Mouse (Mus musculus): ENCODE measurements around the gene Elavl1. TPM values are rescaled to one million over a fixed set of nuclear protein-coding genes. Genes with fewer than 3 reads are reported as not detected.
A peak's percentile ranks its signal among the peaks of the same experiment; 100 is the strongest.

The Elavl1 gene
- polyA plus RNA-seq, 1 experiment from 2014 or later: 90.9 TPM

DNA sequence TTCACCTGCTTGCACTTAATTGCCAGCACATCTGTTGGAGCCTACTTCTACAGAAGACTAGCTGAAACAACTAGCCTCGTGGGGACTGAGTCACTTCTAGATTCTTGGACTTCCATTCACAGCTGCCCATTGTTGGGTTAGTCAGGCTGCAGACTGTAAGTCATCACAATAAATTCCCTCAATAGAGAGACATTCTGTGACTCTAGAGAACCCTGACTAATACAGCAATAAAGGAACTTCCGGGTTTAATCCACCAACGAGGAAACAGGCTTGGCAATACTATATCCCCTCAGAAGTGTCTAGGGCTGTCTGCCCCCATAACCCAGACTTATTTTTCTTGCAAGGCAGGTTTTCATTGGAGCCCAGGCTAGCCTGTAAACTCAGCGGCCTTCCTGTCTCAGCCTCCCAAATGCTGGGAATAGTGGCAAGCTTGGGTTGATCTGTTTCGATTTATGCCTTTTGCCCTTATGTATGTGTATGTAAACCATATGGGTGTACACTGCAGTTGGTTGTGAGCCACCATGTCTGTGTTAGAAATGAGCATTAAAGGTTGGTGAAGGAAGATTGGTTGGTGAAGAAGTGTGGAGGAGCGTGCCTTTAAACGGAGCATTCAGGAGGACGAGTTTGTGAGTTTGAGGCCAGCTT, 73.0 kb downstream of the Elavl1 start:
- no peaks in the 10 kb centered on the region for H3K9me3 ChIP-seq (ENCODE audit: low read length)
- H3K4me2 ChIP-seq (replicated peaks; ENCODE audit: low read depth, low read length): peak overlapping the region; percentile 86
- TF ChIP-seq EP300 (IDR thresholded peaks at IDR 0.05) (no peak), CTCF (IDR thresholded peaks at IDR 0.05) (no peak)
- 0 out of 2 replicates have a peak, but pooled peaks cover 4% of the 10 kb centered on the region for H3K36me3 ChIP-seq (ENCODE audit: insufficient read depth, low read length)
- H3K27ac ChIP-seq (ENCODE audit: low read length): peak overlapping the region; percentile 74; the same call in 1 of the 2 replicates
- 42% methylated on average over 8 of the region's 8 CpGs for WGBS
- peaks cover 4% of the 10 kb centered on the region; the same call in 1 of the 2 replicates for H3K4me1 ChIP-seq (ENCODE audit: insufficient read depth, low read depth, low read length)
- no peaks in the 10 kb centered on the region for H3K27me3 ChIP-seq (replicated peaks; ENCODE audit: insufficient read depth, low read length)
- ATAC-seq (no peak), DNase-seq (ENCODE audit: low spot score) (no peak)
- H3K4me3 ChIP-seq (ENCODE audit: low read depth, low read length): peak overlapping the region; percentile 85
- peak overlapping the region; percentile 82 for H3K9ac ChIP-seq (replicated peaks; ENCODE audit: low read depth)

DNA sequence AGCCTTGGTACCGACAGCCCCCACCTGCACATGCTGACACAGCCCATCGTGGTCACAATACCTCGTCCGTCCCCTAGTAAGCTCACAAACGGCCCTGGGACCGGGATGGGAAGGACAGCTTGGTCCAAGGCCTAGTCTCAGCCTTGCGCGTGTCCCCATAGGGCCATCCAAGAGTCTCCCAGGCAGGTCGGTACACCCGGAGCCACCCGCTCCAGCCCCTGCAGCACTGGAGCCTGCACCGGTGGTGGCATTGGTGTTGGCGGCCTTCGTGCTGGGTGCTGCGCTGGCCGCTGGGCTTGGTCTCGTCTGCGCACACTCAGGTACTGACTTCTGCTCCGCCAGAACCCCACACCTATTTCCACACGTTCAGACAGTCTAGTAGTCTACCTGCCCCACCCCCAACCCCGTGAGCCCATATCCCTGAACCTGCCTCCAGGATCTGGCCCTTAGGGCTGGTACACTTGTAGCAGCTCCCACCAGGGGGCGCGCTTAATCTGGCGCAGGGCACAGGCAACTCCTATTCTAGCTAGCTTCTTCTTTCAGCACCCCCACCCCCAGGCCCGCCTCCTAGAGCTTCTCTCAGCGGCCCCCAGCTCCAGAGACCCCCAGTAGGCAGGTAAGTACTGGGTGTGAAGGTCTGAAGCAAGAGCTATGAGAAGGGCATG, 74.8 kb downstream of the Elavl1 start:
- peaks cover 4% of the 10 kb centered on the region; the same call in 1 of the 2 replicates for H3K4me1 ChIP-seq (ENCODE audit: insufficient read depth, low read depth, low read length)
- no peaks in the 10 kb centered on the region for H3K27me3 ChIP-seq (replicated peaks; ENCODE audit: insufficient read depth, low read length)
- H3K27ac ChIP-seq (ENCODE audit: low read length): no peak overlapping the region
- no peak overlapping the region for H3K4me2 ChIP-seq (replicated peaks; ENCODE audit: low read depth, low read length)
- H3K9me3 ChIP-seq (ENCODE audit: low read length): no peaks in the 10 kb centered on the region
- H3K36me3 ChIP-seq (ENCODE audit: insufficient read depth, low read length): peaks cover 7% of the 10 kb centered on the region; the same call in 1 of the 2 replicates
- no peak overlapping the region for H3K9ac ChIP-seq (replicated peaks; ENCODE audit: low read depth)
- peak; percentile 32 for ATAC-seq
- peak; percentile 89 for TF ChIP-seq CTCF (IDR thresholded peaks at IDR 0.05)
- no peak for TF ChIP-seq EP300 (IDR thresholded peaks at IDR 0.05)
- H3K4me3 ChIP-seq (ENCODE audit: low read depth, low read length): no peak overlapping the region
- peak; percentile 85 for DNase-seq (ENCODE audit: low spot score)
- 43% methylated on average over 26 of the region's 26 CpGs for WGBS

DNA sequence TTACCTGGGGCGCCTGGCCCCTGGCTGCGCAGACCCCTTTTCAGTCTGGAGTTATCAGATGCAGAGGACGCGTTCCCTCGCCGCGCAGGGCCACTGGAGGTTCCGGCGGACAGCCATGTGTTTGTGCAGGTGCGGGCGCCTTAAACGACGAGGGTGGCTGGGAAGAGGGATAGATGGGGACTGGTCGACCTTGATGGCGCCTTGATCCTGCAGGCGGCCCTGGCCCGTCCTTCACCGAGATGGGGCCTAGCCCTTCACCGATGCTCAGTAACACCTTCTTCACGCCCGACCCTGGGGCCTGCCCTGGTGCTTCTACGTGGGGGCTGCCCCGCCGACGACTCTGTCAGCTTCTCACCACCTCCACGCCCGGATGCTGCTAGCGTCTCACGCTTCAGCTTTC, 76.0 kb downstream of the Elavl1 start:
- DNase-seq (ENCODE audit: low spot score) (no peak), ATAC-seq (no peak)
- H3K4me1 ChIP-seq (ENCODE audit: insufficient read depth, low read depth, low read length): peaks cover 4% of the 10 kb centered on the region; the same call in 1 of the 2 replicates
- H3K36me3 ChIP-seq (ENCODE audit: insufficient read depth, low read length): peaks cover 13% of the 10 kb centered on the region
- H3K9ac ChIP-seq (replicated peaks; ENCODE audit: low read depth): no peak overlapping the region
- H3K4me2 ChIP-seq (replicated peaks; ENCODE audit: low read depth, low read length): no peak overlapping the region
- H3K4me3 ChIP-seq (ENCODE audit: low read depth, low read length): no peak overlapping the region
- 19% methylated on average over 29 of the region's 29 CpGs for WGBS
- H3K27ac ChIP-seq (ENCODE audit: low read length): no peak overlapping the region
- no peaks in the 10 kb centered on the region for H3K9me3 ChIP-seq (ENCODE audit: low read length)
- H3K27me3 ChIP-seq (replicated peaks; ENCODE audit: insufficient read depth, low read length): no peaks in the 10 kb centered on the region
- TF ChIP-seq EP300 (IDR thresholded peaks at IDR 0.05): no peak
- TF ChIP-seq CTCF (IDR thresholded peaks at IDR 0.05): no peak

DNA sequence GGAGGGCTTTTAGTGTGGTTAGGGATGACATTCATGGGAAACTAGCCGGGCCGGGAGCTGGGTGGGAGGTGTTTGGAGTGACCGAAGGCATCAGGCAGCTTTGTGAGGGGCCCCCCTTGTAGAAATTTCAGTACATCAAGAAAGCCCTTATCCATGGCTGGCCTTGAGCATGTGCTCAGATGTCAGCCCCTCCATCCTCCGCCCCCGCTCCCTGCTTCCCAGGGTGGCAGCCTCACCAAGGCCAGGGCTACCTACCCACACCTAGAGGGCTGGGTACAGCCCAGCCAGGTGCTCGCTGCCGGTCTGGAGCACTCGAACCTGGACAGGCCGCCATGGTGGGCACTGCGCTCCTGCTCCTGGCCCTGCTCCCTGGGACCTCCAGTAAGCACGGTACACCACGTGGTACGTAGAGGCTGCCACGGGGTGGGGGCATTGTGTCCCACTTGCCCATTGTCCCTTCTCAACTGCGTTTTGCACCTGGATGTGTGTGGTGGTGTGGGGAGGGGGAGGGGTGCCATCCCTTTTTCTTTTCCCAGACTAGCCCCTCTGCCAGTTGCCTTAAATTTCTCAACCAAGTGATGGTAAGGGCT, 77.2 kb downstream of the Elavl1 start, which contains the start of gene Tgfbr3l:
TSS of gene Tgfbr3l (plus strand) at position 264 of the 590 bp plus-strand sequence.
- no peak within 1 kb of the TSS for H3K27ac ChIP-seq (ENCODE audit: low read length)
- H3K27me3 ChIP-seq (replicated peaks; ENCODE audit: insufficient read depth, low read length): no peaks in the 10 kb centered on the region
- H3K36me3 ChIP-seq (ENCODE audit: insufficient read depth, low read length): peaks cover 23% of the 10 kb centered on the region
- TF ChIP-seq EP300 (IDR thresholded peaks at IDR 0.05) (no peak), CTCF (IDR thresholded peaks at IDR 0.05) (no peak)
- ATAC-seq: no peak
- H3K9ac ChIP-seq (replicated peaks; ENCODE audit: low read depth): no peak within 1 kb of the TSS
- H3K4me3 ChIP-seq (ENCODE audit: low read depth, low read length): no peak within 1 kb of the TSS
- no peak within 1 kb of the TSS for H3K4me2 ChIP-seq (replicated peaks; ENCODE audit: low read depth, low read length)
- no peak for DNase-seq (ENCODE audit: low spot score)
- 72% methylated on average over 15 of the region's 15 CpGs for WGBS
- H3K9me3 ChIP-seq (ENCODE audit: low read length): no peaks in the 10 kb centered on the region
- peaks cover 4% of the 10 kb centered on the region; the same call in 1 of the 2 replicates for H3K4me1 ChIP-seq (ENCODE audit: insufficient read depth, low read depth, low read length)

DNA sequence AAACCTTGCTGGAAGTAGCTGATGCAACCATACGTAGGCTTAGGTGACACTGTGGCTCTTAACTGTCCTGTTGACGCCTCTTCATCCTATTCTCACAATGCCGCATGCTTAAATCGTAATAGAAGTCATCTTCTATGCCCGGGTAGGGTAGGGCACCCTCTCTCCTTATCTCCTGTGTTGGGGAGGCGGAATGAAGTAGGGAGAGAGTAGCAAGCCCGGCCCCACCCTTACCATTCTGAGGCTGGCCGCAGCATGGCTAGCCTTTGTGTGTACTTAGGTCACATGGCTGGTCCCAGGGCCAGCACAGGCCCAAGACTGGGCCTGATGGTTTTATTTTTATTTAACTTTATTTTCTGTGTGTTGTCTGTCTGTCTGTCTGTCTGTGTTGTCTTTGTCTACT, 78.0 kb downstream of the Elavl1 start:
- Histone ChIP-seq H3K27me3 (replicated peaks; ENCODE audit: insufficient read depth, low read length) (no peaks in the 10 kb centered on the region), H3K4me2 (replicated peaks; ENCODE audit: low read depth, low read length) (no peak overlapping the region), H3K4me1 (ENCODE audit: insufficient read depth, low read depth, low read length) (no peaks in the 10 kb centered on the region), H3K36me3 (ENCODE audit: insufficient read depth, low read length) (peaks cover 27% of the 10 kb centered on the region), H3K9ac (replicated peaks; ENCODE audit: low read depth) (no peak overlapping the region), H3K9me3 (ENCODE audit: low read length) (no peaks in the 10 kb centered on the region), H3K27ac (ENCODE audit: low read length) (no peak overlapping the region), H3K4me3 (ENCODE audit: low read depth, low read length) (no peak overlapping the region)
- ATAC-seq: no peak
- WGBS: 76% methylated on average over 8 of the region's 8 CpGs
- no peak for DNase-seq (ENCODE audit: low spot score)
- no peak for TF ChIP-seq CTCF (IDR thresholded peaks at IDR 0.05)
- TF ChIP-seq EP300 (IDR thresholded peaks at IDR 0.05): no peak

DNA sequence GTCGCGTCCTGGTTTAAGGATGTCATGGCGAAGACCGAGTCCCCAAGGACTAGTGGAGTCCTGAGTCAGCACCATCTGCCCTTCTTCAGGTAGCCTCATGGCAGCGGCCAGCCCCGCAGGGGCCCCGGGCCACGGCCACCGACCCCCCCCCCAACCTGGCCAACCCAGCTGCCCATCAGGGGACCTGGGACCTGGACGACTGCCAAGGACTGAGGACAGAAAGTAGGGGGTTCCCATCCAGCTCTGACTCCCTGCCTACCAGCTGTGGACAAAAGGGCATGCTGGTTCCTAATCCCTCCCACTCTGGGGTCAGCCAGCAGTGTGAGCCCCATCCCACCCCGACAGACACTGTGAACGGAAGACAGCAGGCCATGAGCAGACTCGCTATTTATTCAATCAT, 79.5 kb downstream of the Elavl1 start:
- peaks cover 27% of the 10 kb centered on the region for H3K36me3 ChIP-seq (ENCODE audit: insufficient read depth, low read length)
- TF ChIP-seq EP300 (IDR thresholded peaks at IDR 0.05): no peak
- TF ChIP-seq CTCF (IDR thresholded peaks at IDR 0.05): no peak
- no peaks in the 10 kb centered on the region for H3K27me3 ChIP-seq (replicated peaks; ENCODE audit: insufficient read depth, low read length)
- H3K9ac ChIP-seq (replicated peaks; ENCODE audit: low read depth): no peak overlapping the region
- DNase-seq (ENCODE audit: low spot score) (no peak), ATAC-seq (no peak)
- WGBS: 91% methylated on average over 13 of the region's 13 CpGs
- H3K4me2 ChIP-seq (replicated peaks; ENCODE audit: low read depth, low read length): no peak overlapping the region
- no peak overlapping the region for H3K27ac ChIP-seq (ENCODE audit: low read length)
- H3K4me1 ChIP-seq (ENCODE audit: insufficient read depth, low read depth, low read length): no peaks in the 10 kb centered on the region
- no peaks in the 10 kb centered on the region for H3K9me3 ChIP-seq (ENCODE audit: low read length)
- H3K4me3 ChIP-seq (ENCODE audit: low read depth, low read length): no peak overlapping the region

Measured in lung, postnatal 0 days (tissue).